Mouse (Mus musculus): ENCODE measurements at regions not wholly inside any gene's neighbourhood (a gene's known extent, or its start where the extent isn't known, plus 50 kb on each side); places are given as distances from the start of the nearest gene placed in this dataset.

- H3K4me2 ChIP-seq (ENCODE audit: low read length) = no peak overlapping the region
- no peak overlapping the region for H3K9ac ChIP-seq (ENCODE audit: low read depth, low read length)
- H3K36me3 ChIP-seq (ENCODE audit: control insufficient read depth, insufficient read depth, low read length) = no peaks in the 10 kb centered on the region
- WGBS = 90% methylated on average over 3 of the region's 3 CpGs
- no peak overlapping the region for H3K4me3 ChIP-seq (ENCODE audit: low read length)
- H3K4me1 ChIP-seq (ENCODE audit: control insufficient read depth, insufficient read depth, low read depth, low read length) = no peaks in the 10 kb centered on the region
- H3K27ac ChIP-seq (ENCODE audit: low read depth, low read length) = no peak overlapping the region
- no peaks in the 10 kb centered on the region for H3K9me3 ChIP-seq (ENCODE audit: control insufficient read depth, low read length)
- H3K27me3 ChIP-seq (replicated peaks; ENCODE audit: control insufficient read depth, insufficient read depth, low read length) = no peaks in the 10 kb centered on the region
- ATAC-seq = no peak
Observed at GRCm38 (mm10) chr12:15971786-15972185, 155.1 kb upstream of the Trib2 start.

DNA sequence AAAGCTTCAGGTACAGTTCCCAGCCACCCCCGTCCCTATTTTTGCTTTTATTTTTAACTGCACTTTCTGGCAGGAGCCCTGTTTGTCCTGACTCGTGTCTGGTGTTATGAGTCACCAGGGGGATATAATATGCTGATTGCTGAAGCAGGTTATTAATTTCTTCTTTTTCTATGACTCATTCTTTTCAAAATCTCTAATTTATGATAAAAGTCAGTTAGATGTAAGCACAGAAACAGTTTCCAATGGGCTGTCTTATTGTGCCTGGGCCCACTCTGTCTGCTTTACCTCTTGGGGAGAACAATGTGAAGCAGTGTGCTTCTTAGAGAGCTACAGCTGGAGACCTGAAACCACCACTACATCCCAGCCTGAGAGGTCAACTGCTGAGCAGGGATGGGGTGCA, 153.5 kb upstream of the Trib2 start:
- no peak overlapping the region for H3K27ac ChIP-seq (ENCODE audit: low read depth, low read length)
- WGBS = 76% methylated on average over 2 of the region's 2 CpGs
- no peak overlapping the region for H3K9ac ChIP-seq (ENCODE audit: low read depth, low read length)
- no peaks in the 10 kb centered on the region for H3K27me3 ChIP-seq (replicated peaks; ENCODE audit: control insufficient read depth, insufficient read depth, low read length)
- no peaks in the 10 kb centered on the region for H3K36me3 ChIP-seq (ENCODE audit: control insufficient read depth, insufficient read depth, low read length)
- no peak overlapping the region for H3K4me2 ChIP-seq (ENCODE audit: low read length)
- no peak overlapping the region for H3K4me3 ChIP-seq (ENCODE audit: low read length)
- H3K4me1 ChIP-seq (ENCODE audit: control insufficient read depth, insufficient read depth, low read depth, low read length) = no peaks in the 10 kb centered on the region
- no peaks in the 10 kb centered on the region for H3K9me3 ChIP-seq (ENCODE audit: control insufficient read depth, low read length)
- ATAC-seq = no peak

GRCm38 (mm10) chr12:15967550-15968102, 150.9 kb upstream of the Trib2 start:
- no peaks in the 10 kb centered on the region for H3K4me1 ChIP-seq (ENCODE audit: control insufficient read depth, insufficient read depth, low read depth, low read length)
- no peak overlapping the region for H3K9ac ChIP-seq (ENCODE audit: low read depth, low read length)
- WGBS = 76% methylated on average over 5 of the region's 5 CpGs
- no peak overlapping the region for H3K27ac ChIP-seq (ENCODE audit: low read depth, low read length)
- ATAC-seq = no peak
- no peaks in the 10 kb centered on the region for H3K36me3 ChIP-seq (ENCODE audit: control insufficient read depth, insufficient read depth, low read length)
- no peak overlapping the region for H3K4me2 ChIP-seq (ENCODE audit: low read length)
- no peaks in the 10 kb centered on the region for H3K27me3 ChIP-seq (replicated peaks; ENCODE audit: control insufficient read depth, insufficient read depth, low read length)
- no peak overlapping the region for H3K4me3 ChIP-seq (ENCODE audit: low read length)
- H3K9me3 ChIP-seq (ENCODE audit: control insufficient read depth, low read length) = no peaks in the 10 kb centered on the region

DNA sequence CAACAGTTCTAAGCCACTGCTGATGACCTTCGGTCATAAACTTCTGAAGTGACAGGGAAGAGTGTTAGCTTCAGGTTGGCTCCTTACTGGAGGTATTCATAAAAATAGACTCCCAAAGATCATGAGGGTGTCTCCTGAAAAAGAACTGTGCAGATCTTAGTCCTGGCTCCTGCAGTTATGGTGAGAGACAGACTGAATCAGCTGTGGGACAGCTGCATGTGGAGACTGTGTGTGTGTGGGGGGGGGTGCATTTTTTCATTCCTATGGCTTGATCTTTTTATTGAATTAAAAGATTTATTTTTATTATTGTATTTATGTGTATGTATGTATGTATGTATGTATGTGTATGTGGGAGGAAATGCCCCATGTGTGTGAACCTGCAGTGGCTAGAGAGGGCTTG, 149.9 kb upstream of the Trib2 start:
- H3K4me2 ChIP-seq (ENCODE audit: low read length) = no peak overlapping the region
- no peak overlapping the region for H3K27ac ChIP-seq (ENCODE audit: low read depth, low read length)
- ATAC-seq = no peak
- no peaks in the 10 kb centered on the region for H3K4me1 ChIP-seq (ENCODE audit: control insufficient read depth, insufficient read depth, low read depth, low read length)
- H3K36me3 ChIP-seq (ENCODE audit: control insufficient read depth, insufficient read depth, low read length) = no peaks in the 10 kb centered on the region
- no peak overlapping the region for H3K9ac ChIP-seq (ENCODE audit: low read depth, low read length)
- no peaks in the 10 kb centered on the region for H3K9me3 ChIP-seq (ENCODE audit: control insufficient read depth, low read length)
- WGBS = 94% methylated on average over 1 of the region's 1 CpGs
- H3K27me3 ChIP-seq (replicated peaks; ENCODE audit: control insufficient read depth, insufficient read depth, low read length) = no peaks in the 10 kb centered on the region
- no peak overlapping the region for H3K4me3 ChIP-seq (ENCODE audit: low read length)

DNA sequence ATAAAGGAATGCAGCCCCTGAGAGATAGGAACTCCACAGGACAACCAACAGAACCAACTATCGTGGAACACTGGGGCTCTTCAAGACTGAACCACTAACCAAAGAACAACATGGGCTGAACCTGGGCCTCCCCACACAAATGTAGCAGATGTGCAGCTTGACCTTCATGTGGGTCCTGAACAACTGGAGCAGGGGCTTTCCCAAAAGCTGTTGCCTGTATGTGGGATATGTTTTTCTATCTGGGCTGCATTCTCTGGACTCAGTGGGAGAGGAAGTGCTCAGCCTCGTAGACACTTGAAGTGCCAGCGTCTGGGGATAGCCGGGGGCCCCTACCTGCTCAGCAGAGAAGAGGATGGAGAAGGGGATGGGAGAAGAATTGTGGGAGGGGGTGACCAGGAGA, 149.2 kb upstream of the Trib2 start:
- WGBS = 85% methylated on average over 4 of the region's 4 CpGs

DNA sequence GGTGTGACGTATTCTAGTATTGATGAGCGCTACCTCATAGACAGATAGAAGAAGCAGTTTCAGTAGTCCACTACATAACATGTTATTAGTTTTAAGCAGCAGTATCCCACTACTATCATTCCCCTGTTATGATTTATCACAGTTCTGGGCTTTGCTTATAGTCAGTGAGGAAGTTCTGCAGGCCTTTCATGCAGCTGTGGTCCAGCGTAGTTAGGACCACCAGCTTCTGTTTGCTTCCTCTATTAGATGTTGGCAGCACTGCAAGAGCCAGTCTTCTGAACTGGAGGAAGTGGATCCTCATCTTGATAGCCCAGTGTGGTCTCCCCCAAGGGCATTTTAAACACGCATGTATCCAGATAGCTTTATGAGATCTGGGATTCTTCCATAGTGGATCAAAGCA, 147.4 kb upstream of the Trib2 start:
- Histone ChIP-seq H3K4me2 (ENCODE audit: low read length) (no peak overlapping the region), H3K27ac (ENCODE audit: low read depth, low read length) (no peak overlapping the region), H3K27me3 (replicated peaks; ENCODE audit: control insufficient read depth, insufficient read depth, low read length) (no peaks in the 10 kb centered on the region), H3K9ac (ENCODE audit: low read depth, low read length) (no peak overlapping the region), H3K36me3 (ENCODE audit: control insufficient read depth, insufficient read depth, low read length) (no peaks in the 10 kb centered on the region), H3K9me3 (ENCODE audit: control insufficient read depth, low read length) (no peaks in the 10 kb centered on the region), H3K4me1 (ENCODE audit: control insufficient read depth, insufficient read depth, low read depth, low read length) (no peaks in the 10 kb centered on the region), H3K4me3 (ENCODE audit: low read length) (no peak overlapping the region)
- ATAC-seq = no peak
- WGBS = 93% methylated on average over 4 of the region's 4 CpGs

More for the DNA sequence above, 149.2 kb upstream of the Trib2 start:
- no peaks in the 10 kb centered on the region for H3K4me1 ChIP-seq (ENCODE audit: control insufficient read depth, insufficient read depth, low read depth, low read length)
- H3K27ac ChIP-seq (ENCODE audit: low read depth, low read length) = no peak overlapping the region
- no peak overlapping the region for H3K9ac ChIP-seq (ENCODE audit: low read depth, low read length)
- H3K9me3 ChIP-seq (ENCODE audit: control insufficient read depth, low read length) = no peaks in the 10 kb centered on the region
- H3K27me3 ChIP-seq (replicated peaks; ENCODE audit: control insufficient read depth, insufficient read depth, low read length) = no peaks in the 10 kb centered on the region
- H3K36me3 ChIP-seq (ENCODE audit: control insufficient read depth, insufficient read depth, low read length) = no peaks in the 10 kb centered on the region
- H3K4me2 ChIP-seq (ENCODE audit: low read length) = no peak overlapping the region
- no peak for ATAC-seq
- no peak overlapping the region for H3K4me3 ChIP-seq (ENCODE audit: low read length)

GRCm38 (mm10) chr12:15961834-15962233, 145.1 kb upstream of the Trib2 start:
- H3K36me3 ChIP-seq (ENCODE audit: control insufficient read depth, insufficient read depth, low read length) = no peaks in the 10 kb centered on the region
- H3K9me3 ChIP-seq (ENCODE audit: control insufficient read depth, low read length) = no peaks in the 10 kb centered on the region
- H3K27ac ChIP-seq (ENCODE audit: low read depth, low read length) = no peak overlapping the region
- no peak for ATAC-seq
- no peaks in the 10 kb centered on the region for H3K27me3 ChIP-seq (replicated peaks; ENCODE audit: control insufficient read depth, insufficient read depth, low read length)
- no peak overlapping the region for H3K4me3 ChIP-seq (ENCODE audit: low read length)
- H3K4me2 ChIP-seq (ENCODE audit: low read length) = no peak overlapping the region
- WGBS = 84% methylated on average over 2 of the region's 2 CpGs
- no peaks in the 10 kb centered on the region for H3K4me1 ChIP-seq (ENCODE audit: control insufficient read depth, insufficient read depth, low read depth, low read length)
- no peak overlapping the region for H3K9ac ChIP-seq (ENCODE audit: low read depth, low read length)

GRCm38 (mm10) chr12:15937443-15938237, 120.9 kb upstream of the Trib2 start:
- Histone ChIP-seq H3K27me3 (replicated peaks; ENCODE audit: control insufficient read depth, insufficient read depth, low read length) (no peaks in the 10 kb centered on the region), H3K4me3 (ENCODE audit: low read length) (no peak overlapping the region), H3K27ac (ENCODE audit: low read depth, low read length) (no peak overlapping the region), H3K4me1 (ENCODE audit: control insufficient read depth, insufficient read depth, low read depth, low read length) (no peaks in the 10 kb centered on the region), H3K36me3 (ENCODE audit: control insufficient read depth, insufficient read depth, low read length) (no peaks in the 10 kb centered on the region), H3K9me3 (ENCODE audit: control insufficient read depth, low read length) (no peaks in the 10 kb centered on the region), H3K9ac (ENCODE audit: low read depth, low read length) (no peak overlapping the region), H3K4me2 (ENCODE audit: low read length) (no peak overlapping the region)
- WGBS = 44% methylated on average over 8 of the region's 8 CpGs
- peak; percentile 70; the same call in 1 of the 2 replicates for ATAC-seq

DNA sequence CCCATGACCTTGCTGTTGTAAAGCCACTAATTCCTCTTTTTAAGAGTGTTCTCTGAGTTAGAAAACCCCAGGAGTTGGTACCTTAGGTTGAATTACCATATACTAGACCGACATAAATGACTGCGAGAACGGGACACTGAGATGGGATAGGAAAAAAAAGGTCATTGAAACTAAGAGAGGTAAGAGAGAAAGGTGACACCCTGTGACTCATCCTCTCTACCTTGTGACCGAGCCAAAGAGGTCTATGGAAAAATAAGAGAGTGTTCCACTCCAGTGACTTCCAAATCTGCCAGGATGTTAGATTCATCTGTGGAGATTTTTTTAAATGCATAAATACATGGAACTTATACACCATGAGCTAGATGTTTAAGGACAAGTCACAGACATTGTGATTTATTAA, 115.3 kb upstream of the Trib2 start:
- Histone ChIP-seq H3K4me3 (ENCODE audit: low read length) (no peak overlapping the region), H3K36me3 (ENCODE audit: control insufficient read depth, insufficient read depth, low read length) (no peaks in the 10 kb centered on the region), H3K27me3 (replicated peaks; ENCODE audit: control insufficient read depth, insufficient read depth, low read length) (no peaks in the 10 kb centered on the region), H3K4me1 (ENCODE audit: control insufficient read depth, insufficient read depth, low read depth, low read length) (no peaks in the 10 kb centered on the region), H3K4me2 (ENCODE audit: low read length) (no peak overlapping the region), H3K9ac (ENCODE audit: low read depth, low read length) (no peak overlapping the region), H3K27ac (ENCODE audit: low read depth, low read length) (no peak overlapping the region), H3K9me3 (ENCODE audit: control insufficient read depth, low read length) (no peaks in the 10 kb centered on the region)
- no peak for ATAC-seq
- WGBS = 90% methylated on average over 4 of the region's 4 CpGs

Data from hindbrain, embryonic 16.5 days (tissue).